Mouse (Mus musculus): ENCODE results near the gene Spaca4. TPM values are rescaled to one million over a fixed set of nuclear protein-coding genes. Genes with fewer than 3 reads are reported as not detected.

Spaca4 gene
- polyA plus RNA-seq, 1 experiment from 2014 or later: not detected

- in situ Hi-C loops (cut with MboI; ENCODE audit: low pct_unique_long_range_greater_than_20kb): no loop called here
- ChIA-PET CTCF (interaction anchor here (1.4 to 1.9 kb wide), 2 partner anchors 10 to 52 kb away, joined by 4 to 5 read pairs; no protein-coding TSS in a partner anchor), POLR2A (no interaction called here)
- no peak for TF ChIP-seq CTCF (IDR thresholded peaks at IDR 0.05)
- no peaks in the 10 kb centered on the region for H3K27me3 ChIP-seq
- DNase-seq (ENCODE audit: low read depth, low spot score): no peak
- ATAC-seq: no peak
Measured at GRCm38 (mm10) chr7:45749401-45749800, 23.8 kb upstream of the Spaca4 start.

DNA sequence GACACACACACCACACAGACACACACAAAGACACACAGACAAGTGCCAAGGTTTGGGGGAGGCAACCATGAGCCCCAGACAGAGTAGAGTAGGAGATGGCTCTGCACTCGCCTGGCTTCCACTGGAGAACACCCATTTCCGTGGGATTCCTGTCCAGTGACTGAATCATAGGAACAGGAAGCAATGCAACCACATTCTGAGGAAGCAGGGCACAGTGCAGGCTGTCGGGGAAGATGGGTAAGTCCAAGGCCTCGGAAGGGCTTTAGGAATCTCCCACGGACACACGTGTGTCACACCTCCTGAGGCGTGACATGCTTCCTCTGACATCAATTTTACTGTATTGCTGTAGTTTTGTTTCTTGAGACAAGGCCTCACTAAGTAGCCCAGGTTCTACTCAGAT lies 22.5 kb upstream of the Spaca4 start:
- no peaks in the 10 kb centered on the region for H3K27me3 ChIP-seq
- in situ Hi-C loops (cut with MboI; ENCODE audit: low pct_unique_long_range_greater_than_20kb): no loop called here
- DNase-seq (ENCODE audit: low read depth, low spot score) (no peak), ATAC-seq (no peak)
- ChIA-PET CTCF (interaction anchor here (1.4 to 4.6 kb wide), 2 partner anchors 9 to 53 kb away, joined by 4 to 29 read pairs; no protein-coding TSS in a partner anchor), POLR2A (no interaction called here)
- no peak for TF ChIP-seq CTCF (IDR thresholded peaks at IDR 0.05)

DNA sequence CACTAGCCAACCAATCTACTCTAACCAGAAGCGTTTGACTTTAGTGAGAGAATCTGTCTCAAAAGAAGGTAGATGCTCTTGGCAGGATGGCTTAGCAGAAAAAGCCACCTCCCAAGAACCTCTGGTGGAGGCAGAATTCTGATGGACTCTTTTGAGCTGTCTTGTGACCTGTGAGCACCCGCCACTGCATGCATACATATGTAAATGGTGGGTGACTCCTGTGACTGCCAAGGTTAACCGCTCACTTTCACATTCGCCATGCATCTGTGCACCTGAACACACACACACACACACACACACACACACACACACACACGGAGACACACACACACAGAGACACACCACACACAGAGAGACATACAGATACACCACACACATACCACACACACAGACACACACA lies 21.8 kb upstream of the Spaca4 start:
- TF ChIP-seq CTCF (IDR thresholded peaks at IDR 0.05): no peak
- ChIA-PET POLR2A (no interaction called here), CTCF (interaction anchor here (0.8 to 4.6 kb wide), 3 partner anchors 38 to 187 kb away, joined by 3 to 29 read pairs (median 3); no protein-coding TSS in a partner anchor)
- in situ Hi-C loops (cut with MboI; ENCODE audit: low pct_unique_long_range_greater_than_20kb): no loop called here
- no peak for DNase-seq (ENCODE audit: low read depth, low spot score)
- H3K27me3 ChIP-seq: no peaks in the 10 kb centered on the region
- ATAC-seq: no peak

GRCm38 (mm10) chr7:45746518-45746917 lies 20.9 kb upstream of the Spaca4 start:
- TF ChIP-seq CTCF (IDR thresholded peaks at IDR 0.05): peak; percentile 76
- ATAC-seq (no peak), DNase-seq (ENCODE audit: low read depth, low spot score) (no peak)
- no peaks in the 10 kb centered on the region for H3K27me3 ChIP-seq
- POLR2A ChIA-PET: no interaction called here
- CTCF ChIA-PET: interaction anchor here (0.8 to 4.6 kb wide), 5 partner anchors 23 to 263 kb away, joined by 3 to 29 read pairs (median 3); no protein-coding TSS in a partner anchor
- in situ Hi-C loops (cut with MboI; ENCODE audit: low pct_unique_long_range_greater_than_20kb): no loop called here

- no peaks in the 10 kb centered on the region for H3K27me3 ChIP-seq
- in situ Hi-C loops (cut with MboI; ENCODE audit: low pct_unique_long_range_greater_than_20kb): no loop called here
- CTCF ChIA-PET: interaction anchor here (1.5 to 4.6 kb wide), 2 partner anchors 10 to 57 kb away, joined by 7 to 29 read pairs; no protein-coding TSS in a partner anchor
- POLR2A ChIA-PET: interaction anchor here (1.2 kb wide), 1 partner anchor 9 kb away, joined by 3 read pairs; no protein-coding TSS in a partner anchor
- peak; percentile 39 for ATAC-seq
- TF ChIP-seq CTCF (IDR thresholded peaks at IDR 0.05): no peak
- DNase-seq (ENCODE audit: low read depth, low spot score): peak; percentile 44
Measured at GRCm38 (mm10) chr7:45744387-45744786, 18.8 kb upstream of the Spaca4 start.

DNA sequence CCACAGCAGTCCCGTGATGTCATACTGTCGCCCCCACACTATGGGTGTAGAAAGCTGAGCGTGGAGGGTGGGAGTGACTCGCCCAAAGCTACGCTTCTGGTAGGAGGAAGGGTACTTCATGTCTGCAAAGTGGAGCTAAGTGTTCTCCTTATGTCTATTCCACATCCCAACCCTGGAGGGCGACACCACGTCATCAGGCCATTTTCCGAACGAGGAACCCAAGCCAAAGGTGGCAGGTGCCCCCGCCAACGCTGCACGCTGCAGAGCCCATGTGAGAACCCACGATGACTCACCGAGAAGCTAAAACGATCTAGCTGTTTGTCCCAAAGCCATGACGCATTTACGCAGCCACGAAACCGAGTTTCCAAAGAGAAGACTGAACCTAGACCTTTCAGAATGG lies 16.7 kb upstream of the Spaca4 start:
- TF ChIP-seq CTCF (IDR thresholded peaks at IDR 0.05): peak; percentile 59
- DNase-seq (ENCODE audit: low read depth, low spot score): no peak
- ChIA-PET CTCF (interaction anchor here (1.1 to 3.1 kb wide), 2 partner anchors 12 to 58 kb away, joined by 3 to 39 read pairs; no protein-coding TSS in a partner anchor), POLR2A (interaction anchor here (0.6 to 1.4 kb wide), 4 partner anchors 43 to 342 kb away, joined by 3 to 4 read pairs (median 4); partner anchors contain the start of gene Sult2b1)
- peak; percentile 39 for ATAC-seq
- in situ Hi-C loops (cut with MboI; ENCODE audit: low pct_unique_long_range_greater_than_20kb): no loop called here
- no peaks in the 10 kb centered on the region for H3K27me3 ChIP-seq

DNA sequence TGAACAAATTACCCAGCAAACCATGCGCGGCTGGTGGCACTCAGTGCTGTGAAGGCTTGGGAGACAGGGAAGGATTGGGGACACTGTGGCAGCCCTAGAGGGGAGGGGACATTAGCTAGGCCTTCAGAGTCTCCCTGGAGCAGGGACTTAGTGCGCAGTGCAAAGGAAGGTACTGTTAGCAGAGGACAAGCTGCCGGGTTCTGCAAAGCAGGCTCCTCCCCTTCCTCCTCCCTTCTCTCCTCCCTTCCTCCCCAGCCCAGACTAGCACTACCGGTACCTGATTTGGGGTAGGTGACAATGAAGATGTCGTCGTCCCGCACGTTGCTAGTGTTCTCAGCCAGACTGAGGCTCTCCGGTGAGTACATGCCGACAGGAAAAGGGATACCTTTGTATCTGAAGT lies 16.2 kb upstream of the Spaca4 start:
- CTCF ChIA-PET: interaction anchor here (1.1 to 3.1 kb wide), 2 partner anchors 13 to 59 kb away, joined by 3 to 39 read pairs; no protein-coding TSS in a partner anchor
- ATAC-seq (no peak), DNase-seq (ENCODE audit: low read depth, low spot score) (no peak)
- POLR2A ChIA-PET: interaction anchor here (1.3 to 1.4 kb wide), 2 partner anchors 43 to 59 kb away, joined by 3 to 4 read pairs; partner anchors contain the start of gene Sult2b1
- TF ChIP-seq CTCF (IDR thresholded peaks at IDR 0.05): no peak
- H3K27me3 ChIP-seq: no peaks in the 10 kb centered on the region
- in situ Hi-C loops (cut with MboI; ENCODE audit: low pct_unique_long_range_greater_than_20kb): no loop called here

DNA sequence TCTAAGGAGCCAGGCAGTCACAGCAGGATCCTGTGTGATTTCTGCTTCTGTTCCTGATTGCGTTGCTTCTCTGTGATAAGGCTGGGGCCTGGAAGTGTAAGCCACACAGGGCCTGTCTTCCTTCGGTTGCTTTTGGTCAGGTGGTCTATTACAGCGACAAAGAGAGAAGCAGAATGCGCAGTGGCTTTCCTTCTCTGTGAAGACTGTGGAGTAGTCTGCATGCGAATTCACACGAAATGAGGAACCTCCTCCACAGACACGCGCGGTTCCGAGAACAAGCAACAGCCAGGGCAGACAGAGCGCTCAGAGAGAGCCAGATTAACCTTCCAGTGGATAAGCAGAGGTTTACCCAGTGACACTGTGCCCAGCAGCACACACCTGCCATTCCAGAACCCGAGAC lies 15.7 kb upstream of the Spaca4 start:
- POLR2A ChIA-PET: interaction anchor here (1.3 kb wide), 1 partner anchor 44 kb away, joined by 3 read pairs; the partner anchor contains the start of gene Sult2b1
- ATAC-seq (no peak), DNase-seq (ENCODE audit: low read depth, low spot score) (no peak)
- H3K27me3 ChIP-seq: no peaks in the 10 kb centered on the region
- TF ChIP-seq CTCF (IDR thresholded peaks at IDR 0.05): no peak
- in situ Hi-C loops (cut with MboI; ENCODE audit: low pct_unique_long_range_greater_than_20kb): no loop called here
- CTCF ChIA-PET: interaction anchor here (1.1 to 3.1 kb wide), 2 partner anchors 13 to 59 kb away, joined by 3 to 39 read pairs; no protein-coding TSS in a partner anchor

DNA sequence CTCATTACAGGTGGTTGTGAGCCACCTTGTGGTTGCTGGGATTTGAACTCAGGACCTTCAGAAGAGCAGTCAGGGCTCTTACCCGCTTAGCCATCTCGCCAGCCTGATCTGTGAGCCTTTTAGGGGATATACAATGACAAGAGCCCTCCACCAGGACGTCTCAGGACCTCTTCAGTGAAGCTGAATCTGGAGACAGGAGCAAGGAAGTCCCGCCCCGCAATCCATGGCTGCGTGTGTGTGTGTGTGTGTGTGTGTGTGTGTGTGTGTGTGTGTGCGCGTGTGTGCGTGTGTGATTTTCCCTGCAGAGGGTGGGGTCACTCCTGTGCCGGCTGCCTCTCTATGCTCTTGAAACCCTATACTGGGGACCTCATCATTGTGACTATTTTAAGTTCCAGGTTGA lies 14.2 kb upstream of the Spaca4 start:
- no peaks in the 10 kb centered on the region for H3K27me3 ChIP-seq
- ATAC-seq (no peak), DNase-seq (ENCODE audit: low read depth, low spot score) (no peak)
- CTCF ChIA-PET: interaction anchor here (0.9 to 1.8 kb wide), 11 partner anchors 9 to 193 kb away, joined by 3 to 28 read pairs (median 4); partner anchors contain the start of genes Cyth2, Kdelr1, Lmtk3 and Sphk2
- in situ Hi-C loops (cut with MboI; ENCODE audit: low pct_unique_long_range_greater_than_20kb): loop anchor here (5.0 kb wide), 2 partner anchors 62 to 187 kb away; no protein-coding TSS in a partner anchor
- POLR2A ChIA-PET: no interaction called here
- no peak for TF ChIP-seq CTCF (IDR thresholded peaks at IDR 0.05)

- no peaks in the 10 kb centered on the region for H3K27me3 ChIP-seq
- no peak for ATAC-seq
- DNase-seq (ENCODE audit: low read depth, low spot score): no peak
- peak; percentile 63 for TF ChIP-seq CTCF (IDR thresholded peaks at IDR 0.05)
- POLR2A ChIA-PET: no interaction called here
- CTCF ChIA-PET: interaction anchor here (0.9 to 1.8 kb wide), 11 partner anchors 10 to 194 kb away, joined by 3 to 28 read pairs (median 4); partner anchors contain the start of genes Cyth2, Kdelr1, Lmtk3 and Sphk2
- in situ Hi-C loops (cut with MboI; ENCODE audit: low pct_unique_long_range_greater_than_20kb): loop anchor here (5.0 kb wide), 2 partner anchors 63 to 188 kb away; no protein-coding TSS in a partner anchor
Measured at GRCm38 (mm10) chr7:45739162-45739763, 13.7 kb upstream of the Spaca4 start.

- ChIA-PET POLR2A (no interaction called here), CTCF (no interaction called here)
- in situ Hi-C loops (cut with MboI; ENCODE audit: low pct_unique_long_range_greater_than_20kb): loop anchor here (5.0 kb wide), 1 partner anchor 279 kb away; no protein-coding TSS in a partner anchor
- no peaks in the 10 kb centered on the region for H3K27me3 ChIP-seq
- DNase-seq (ENCODE audit: low read depth, low spot score) (no peak), ATAC-seq (no peak)
- no peak for TF ChIP-seq CTCF (IDR thresholded peaks at IDR 0.05)
Measured at GRCm38 (mm10) chr7:45733477-45733876, 7.9 kb upstream of the Spaca4 start.

Data from Patski (cell line).